Mouse (Mus musculus): ENCODE measurements around the gene Zfand3. TPM values are rescaled to one million over a fixed set of nuclear protein-coding genes. Genes with fewer than 3 reads are reported as not detected.

Gene Zfand3
- polyA plus RNA-seq, 1 experiment from 2014 or later = 55.5 TPM

DNA sequence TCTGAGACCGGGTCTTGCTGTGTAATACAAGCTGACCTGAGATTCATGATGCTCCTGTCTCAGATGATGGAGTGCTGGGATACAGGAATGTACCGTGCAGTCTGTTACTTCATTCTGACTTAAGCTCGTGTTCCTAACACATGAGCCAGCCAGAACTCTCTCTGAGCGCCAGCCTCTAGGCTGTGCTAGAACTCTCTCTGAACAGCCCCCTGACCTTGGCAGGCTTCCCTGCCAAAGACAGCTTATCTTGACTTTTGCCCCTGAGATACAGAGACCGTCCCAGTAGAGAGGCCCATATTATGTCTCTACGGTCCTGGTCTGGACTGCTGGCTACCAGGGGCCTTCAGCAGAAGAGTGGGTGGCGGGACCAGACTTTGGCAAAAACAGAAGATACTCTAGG, 239.0 kb downstream of the Zfand3 start:
- Histone ChIP-seq H3K27ac (no peak overlapping the region), H3K9me3 (replicated peaks; ENCODE audit: low read length) (no peaks in the 10 kb centered on the region), H3K4me3 (replicated peaks; ENCODE audit: low read depth, low read length) (no peak overlapping the region), H3K4me2 (ENCODE audit: low read length) (no peak overlapping the region), H3K4me1 (replicated peaks; ENCODE audit: insufficient read depth, low read length) (peaks cover 13% of the 10 kb centered on the region; the same call in 1 of the 2 replicates), H3K9ac (ENCODE audit: low read depth, low read length) (no peak overlapping the region), H3K36me3 (ENCODE audit: insufficient read depth, low read length) (no peaks in the 10 kb centered on the region), H3K27me3 (ENCODE audit: insufficient read depth, low read length) (no peaks in the 10 kb centered on the region)
- 64% methylated on average over 7 of the region's 7 CpGs for WGBS
- TF ChIP-seq CTCF (IDR thresholded peaks at IDR 0.05; ENCODE audit: low read depth) = no peak
- ATAC-seq (replicated peaks; ENCODE audit: low FRiP score, low read depth) (no peak), DNase-seq (ENCODE audit: low spot score) (no peak)

GRCm38 (mm10) chr17:30244651-30245307, 240.2 kb downstream of the Zfand3 start:
- no peak for ATAC-seq (replicated peaks; ENCODE audit: low FRiP score, low read depth)
- TF ChIP-seq CTCF (IDR thresholded peaks at IDR 0.05; ENCODE audit: low read depth) = no peak
- H3K36me3 ChIP-seq (ENCODE audit: insufficient read depth, low read length) = no peaks in the 10 kb centered on the region

DNA sequence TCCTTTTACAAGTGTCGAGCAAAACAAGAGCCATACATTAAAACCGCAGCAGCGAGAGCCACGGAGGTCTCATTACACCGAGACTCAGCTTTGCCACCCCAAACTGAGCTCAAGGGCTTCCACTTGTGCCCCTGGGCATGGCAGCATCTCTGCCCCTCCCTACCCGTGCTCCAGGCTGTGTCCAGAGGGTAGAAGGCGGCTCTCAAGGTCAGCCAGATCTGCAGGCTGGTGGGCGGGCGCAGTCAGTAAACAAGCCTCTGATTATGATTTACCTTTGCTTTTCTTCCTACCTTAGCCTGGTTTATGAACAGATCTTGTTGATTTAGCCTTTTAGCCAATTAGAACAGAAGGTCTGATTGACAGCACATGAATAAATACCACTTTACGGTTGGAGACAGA, 240.8 kb downstream of the Zfand3 start:
- no peak overlapping the region for H3K4me3 ChIP-seq (replicated peaks; ENCODE audit: low read depth, low read length)
- H3K36me3 ChIP-seq (ENCODE audit: insufficient read depth, low read length) = no peaks in the 10 kb centered on the region
- H3K4me2 ChIP-seq (ENCODE audit: low read length) = no peak overlapping the region
- DNase-seq (ENCODE audit: low spot score) (peak; percentile 59), ATAC-seq (replicated peaks; ENCODE audit: low FRiP score, low read depth) (0 out of 2 replicates have a peak, but pooled peaks have one; percentile 43)
- WGBS = 37% methylated on average over 10 of the region's 10 CpGs
- no peak for TF ChIP-seq CTCF (IDR thresholded peaks at IDR 0.05; ENCODE audit: low read depth)
- H3K27me3 ChIP-seq (ENCODE audit: insufficient read depth, low read length) = no peaks in the 10 kb centered on the region
- H3K9ac ChIP-seq (ENCODE audit: low read depth, low read length) = no peak overlapping the region
- peaks cover 13% of the 10 kb centered on the region; the same call in 1 of the 2 replicates for H3K4me1 ChIP-seq (replicated peaks; ENCODE audit: insufficient read depth, low read length)
- H3K9me3 ChIP-seq (replicated peaks; ENCODE audit: low read length) = no peaks in the 10 kb centered on the region
- H3K27ac ChIP-seq = no peak overlapping the region

More at GRCm38 (mm10) chr17:30244651-30245307, 240.2 kb downstream of the Zfand3 start:
- no peak for DNase-seq (ENCODE audit: low spot score)
- Histone ChIP-seq H3K4me1 (replicated peaks; ENCODE audit: insufficient read depth, low read length) (peaks cover 13% of the 10 kb centered on the region; the same call in 1 of the 2 replicates), H3K4me2 (ENCODE audit: low read length) (no peak overlapping the region), H3K9ac (ENCODE audit: low read depth, low read length) (no peak overlapping the region), H3K27me3 (ENCODE audit: insufficient read depth, low read length) (no peaks in the 10 kb centered on the region), H3K9me3 (replicated peaks; ENCODE audit: low read length) (no peaks in the 10 kb centered on the region), H3K27ac (no peak overlapping the region), H3K4me3 (replicated peaks; ENCODE audit: low read depth, low read length) (no peak overlapping the region)
- 39% methylated on average over 14 of the region's 14 CpGs for WGBS

DNA sequence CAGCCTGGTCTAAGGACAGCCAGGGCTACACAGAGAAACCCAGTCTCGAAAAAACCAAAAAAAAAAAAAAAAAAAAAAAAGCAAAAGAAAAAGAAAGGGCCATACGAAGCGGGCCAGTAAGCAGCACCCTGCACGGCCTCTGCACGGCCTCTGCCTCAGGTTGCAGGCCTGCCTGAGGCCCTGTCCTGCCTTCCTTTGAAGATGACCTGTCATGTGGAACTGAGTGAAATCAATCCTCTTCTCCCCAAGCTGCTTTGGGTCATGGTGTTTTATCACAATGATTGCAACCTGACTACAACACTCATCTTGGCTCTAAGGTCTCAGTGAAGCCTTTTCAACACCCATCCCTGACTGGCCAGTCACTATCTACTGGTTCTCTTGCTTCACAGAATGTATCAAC, 248.5 kb downstream of the Zfand3 start:
- peak; percentile 69 for DNase-seq (ENCODE audit: low spot score)
- Histone ChIP-seq H3K4me1 (replicated peaks; ENCODE audit: insufficient read depth, low read length) (0 out of 2 replicates have a peak, but pooled peaks cover 4% of the 10 kb centered on the region), H3K36me3 (ENCODE audit: insufficient read depth, low read length) (no peaks in the 10 kb centered on the region), H3K27ac (no peak overlapping the region), H3K4me3 (replicated peaks; ENCODE audit: low read depth, low read length) (no peak overlapping the region), H3K9me3 (replicated peaks; ENCODE audit: low read length) (no peaks in the 10 kb centered on the region), H3K4me2 (ENCODE audit: low read length) (no peak overlapping the region), H3K9ac (ENCODE audit: low read depth, low read length) (no peak overlapping the region), H3K27me3 (ENCODE audit: insufficient read depth, low read length) (no peaks in the 10 kb centered on the region)
- TF ChIP-seq CTCF (IDR thresholded peaks at IDR 0.05; ENCODE audit: low read depth) = no peak
- ATAC-seq (replicated peaks; ENCODE audit: low FRiP score, low read depth) = 0 out of 2 replicates have a peak, but pooled peaks have one; percentile 49
- WGBS = 32% methylated on average over 5 of the region's 5 CpGs

DNA sequence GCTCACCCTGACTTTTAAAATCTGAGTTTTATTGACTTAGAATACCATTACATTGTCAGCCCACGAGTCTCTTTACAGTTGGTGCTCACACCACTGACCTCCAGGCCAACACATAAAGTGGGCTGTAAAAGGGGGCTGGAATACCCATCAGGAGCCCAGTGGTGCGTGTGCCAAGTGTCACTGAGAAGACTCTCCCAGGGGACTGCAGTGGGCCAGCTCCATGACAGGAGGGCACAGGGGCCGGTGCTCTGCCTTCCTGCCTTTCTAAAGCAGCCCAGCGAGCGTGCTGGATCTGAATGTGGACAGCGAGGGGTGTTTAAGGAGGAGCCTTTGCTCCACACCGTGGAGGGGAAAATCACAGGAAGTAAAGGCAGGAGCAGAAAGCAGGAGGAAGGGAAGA, 249.4 kb downstream of the Zfand3 start:
- 23% methylated on average over 7 of the region's 7 CpGs for WGBS
- DNase-seq (ENCODE audit: low spot score) = peak; percentile 66

GRCm38 (mm10) chr17:30255928-30256560, 251.5 kb downstream of the Zfand3 start:
- no peak for TF ChIP-seq CTCF (IDR thresholded peaks at IDR 0.05; ENCODE audit: low read depth)
- no peaks in the 10 kb centered on the region for H3K36me3 ChIP-seq (ENCODE audit: insufficient read depth, low read length)
- H3K9ac ChIP-seq (ENCODE audit: low read depth, low read length) = no peak overlapping the region
- H3K9me3 ChIP-seq (replicated peaks; ENCODE audit: low read length) = no peaks in the 10 kb centered on the region
- DNase-seq (ENCODE audit: low spot score) = no peak
- ATAC-seq (replicated peaks; ENCODE audit: low FRiP score, low read depth) = no peak
- H3K4me1 ChIP-seq (replicated peaks; ENCODE audit: insufficient read depth, low read length) = peaks cover 12% of the 10 kb centered on the region; the same call in 1 of the 2 replicates
- no peak overlapping the region for H3K27ac ChIP-seq
- 72% methylated on average over 8 of the region's 8 CpGs for WGBS
- no peak overlapping the region for H3K4me3 ChIP-seq (replicated peaks; ENCODE audit: low read depth, low read length)
- no peak overlapping the region for H3K4me2 ChIP-seq (ENCODE audit: low read length)
- no peaks in the 10 kb centered on the region for H3K27me3 ChIP-seq (ENCODE audit: insufficient read depth, low read length)

More for the DNA sequence above, 249.4 kb downstream of the Zfand3 start:
- Histone ChIP-seq H3K4me3 (replicated peaks; ENCODE audit: low read depth, low read length) (no peak overlapping the region), H3K27me3 (ENCODE audit: insufficient read depth, low read length) (no peaks in the 10 kb centered on the region), H3K4me2 (ENCODE audit: low read length) (no peak overlapping the region), H3K9ac (ENCODE audit: low read depth, low read length) (no peak overlapping the region), H3K36me3 (ENCODE audit: insufficient read depth, low read length) (no peaks in the 10 kb centered on the region), H3K9me3 (replicated peaks; ENCODE audit: low read length) (no peaks in the 10 kb centered on the region), H3K4me1 (replicated peaks; ENCODE audit: insufficient read depth, low read length) (0 out of 2 replicates have a peak, but pooled peaks cover 4% of the 10 kb centered on the region), H3K27ac (no peak overlapping the region)
- TF ChIP-seq CTCF (IDR thresholded peaks at IDR 0.05; ENCODE audit: low read depth) = no peak
- ATAC-seq (replicated peaks; ENCODE audit: low FRiP score, low read depth) = no peak
